Mouse (Mus musculus): ENCODE data around the gene 4930438A08Rik.

DNA sequence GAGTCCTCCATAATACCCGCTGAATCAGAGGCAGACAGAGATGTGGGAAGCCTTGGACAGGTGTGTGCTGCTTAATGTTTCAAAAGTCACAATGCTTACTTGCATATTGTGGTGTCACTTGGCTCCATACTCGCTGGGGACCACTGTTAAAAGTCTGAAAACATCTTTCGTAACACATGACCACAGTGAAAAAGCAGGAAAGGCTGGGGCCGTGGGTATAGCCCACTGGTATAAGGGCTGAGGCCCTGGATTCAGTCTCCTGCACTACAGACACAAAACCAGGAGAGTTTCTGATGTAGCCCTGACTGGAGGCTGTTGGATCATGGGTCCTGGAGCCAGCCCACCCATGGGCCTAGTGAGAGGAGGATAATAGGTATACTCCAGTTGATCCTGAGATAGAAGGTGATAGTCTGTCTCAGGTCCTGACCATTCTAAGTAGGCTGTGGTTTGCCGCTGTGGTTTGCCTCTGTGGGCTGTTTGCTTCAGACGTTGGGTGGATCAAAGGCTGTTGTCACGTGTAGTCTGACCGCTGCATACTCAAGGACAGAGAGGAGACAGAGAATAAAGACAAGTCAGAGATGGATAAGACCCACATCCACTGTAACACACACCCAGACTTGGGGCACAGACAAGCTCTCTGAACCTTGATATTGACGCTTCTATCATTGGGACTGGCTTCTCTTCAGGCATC lies 15.5 kb downstream of the 4930438A08Rik start:
- TF ChIP-seq CTCF (conservative IDR thresholded peaks at IDR 0.05; ENCODE audit: low read length), result no peak
- no peak for TF ChIP-seq NANOG (IDR thresholded peaks at IDR 0.05; ENCODE audit: borderline replicate concordance, low read length)
- no peak for TF ChIP-seq POU5F1 (IDR thresholded peaks at IDR 0.05; ENCODE audit: borderline replicate concordance, low read length)
